1 mouse cellular context compared by ENCODE assay signal in the genomic region with DNA sequence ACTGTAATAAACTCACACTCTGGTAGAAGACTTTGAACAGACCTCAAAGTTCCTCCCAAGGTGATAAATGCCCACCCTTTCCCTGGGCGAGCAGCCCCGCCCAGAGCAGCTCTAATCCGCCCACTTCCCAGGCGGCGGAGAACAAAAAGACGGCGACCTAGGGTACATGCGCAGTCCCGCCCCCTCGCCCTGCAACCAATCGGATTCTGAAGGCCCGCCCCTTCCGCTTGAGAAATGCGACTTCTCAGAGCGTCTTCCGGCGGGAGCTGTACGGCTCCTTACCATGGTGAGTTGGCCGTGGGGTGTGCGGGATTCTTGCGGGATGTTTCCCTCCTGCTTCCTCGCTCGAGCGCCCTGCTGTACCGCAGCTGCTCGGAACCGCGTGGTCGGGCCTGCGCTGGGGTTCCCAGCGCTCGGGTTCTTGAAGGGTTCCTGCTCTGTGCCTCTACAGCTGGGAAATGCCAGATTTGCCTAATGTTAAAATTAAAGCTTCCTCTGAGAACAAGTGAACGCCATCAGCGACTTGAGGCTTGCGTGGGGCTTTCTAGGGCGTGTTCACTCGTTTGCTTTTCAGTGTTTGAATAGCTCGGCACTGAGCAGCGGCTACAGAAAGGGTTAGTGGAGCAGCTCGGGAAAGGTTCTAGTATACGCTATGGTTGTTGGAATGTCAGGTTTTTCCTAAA.
TF ChIP-seq lines count a peak whose summit lies in the region.

A gene (plus strand): TSS at position 226 of the 683 bp plus-strand sequence.

TF ChIP-seq in CH12.LX, 34 proteins besides CTCF, POLR2A, EP300 and RAD21 (continued from another document):
- TF ChIP-seq TCF12 (IDR thresholded peaks at IDR 0.05; ENCODE audit: low read depth, low read length) (peak; percentile 88), NELFE (IDR thresholded peaks at IDR 0.05; ENCODE audit: low read depth, low read length) (peak; percentile 97), MAFK (IDR thresholded peaks at IDR 0.05; ENCODE audit: insufficient replicate concordance, low read length) (no peak), MYC (IDR thresholded peaks at IDR 0.05; ENCODE audit: low read depth, low read length) (0 out of 2 replicates have a peak, but pooled peaks have one; percentile 10), ETS1 (conservative IDR thresholded peaks at IDR 0.05; ENCODE audit: low read depth, low read length) (0 out of 2 replicates have a peak, but pooled peaks have one; percentile 14), SMC3 (IDR thresholded peaks at IDR 0.05; ENCODE audit: low read depth, low read length) (no peak), POLR2AphosphoS2 (IDR thresholded peaks at IDR 0.05; ENCODE audit: low read depth, low read length) (peak; percentile 89), ELF1 (IDR thresholded peaks at IDR 0.05; ENCODE audit: low read depth, low read length) (peak; percentile 74), TBP (conservative IDR thresholded peaks at IDR 0.05; ENCODE audit: low read depth, low read length) (peak; percentile 89), MAX (IDR thresholded peaks at IDR 0.05; ENCODE audit: low read length) (no peak; the same call in 1 of the 2 replicates), ZC3H11A (IDR thresholded peaks at IDR 0.05; ENCODE audit: low read depth, low read length) (no peak), CHD2 (IDR thresholded peaks at IDR 0.05; ENCODE audit: low read length) (peak; percentile 77), ZMIZ1 (IDR thresholded peaks at IDR 0.05; ENCODE audit: low read depth, low read length) (peak; percentile 92), NRF1 (IDR thresholded peaks at IDR 0.05; ENCODE audit: low read depth, low read length) (peak; percentile 87), PAX5 (IDR thresholded peaks at IDR 0.05; ENCODE audit: low read length) (no peak), UBTF (IDR thresholded peaks at IDR 0.05; ENCODE audit: low read depth, low read length) (no peak), CHD1 (IDR thresholded peaks at IDR 0.05; ENCODE audit: low read depth, low read length) (no peak), KAT2A (IDR thresholded peaks at IDR 0.05; ENCODE audit: insufficient replicate concordance, low read length) (peak; percentile 75; the same call in 1 of the 2 replicates), ZNF384 (IDR thresholded peaks at IDR 0.05; ENCODE audit: low read depth, low read length) (no peak), IRF4 (IDR thresholded peaks at IDR 0.05; ENCODE audit: low read depth, low read length) (peak; percentile 48; the same call in 1 of the 2 replicates), SIN3A (IDR thresholded peaks at IDR 0.05; ENCODE audit: low read length) (peak; percentile 91)
